Mouse (Mus musculus) limb, embryonic 14.5 days (tissue): ENCODE measurements at regions not wholly inside any gene's neighbourhood (a gene's known extent, or its start where the extent isn't known, plus 50 kb on each side); places are given as distances from the start of the nearest gene placed in this dataset.
A peak's percentile ranks its signal among the peaks of the same experiment; 100 is the strongest.

ENCODE experiments used
- ATAC-seq: fragments of 200-750 bp; cut with Nextera tagmentation; 2 replicates; pipeline ENCODE4 v1.8.0; 2017; ENCODE audit warnings: low read depth, moderate number of reproducible peaks, moderate TSS enrichment; ENCODE audit not compliant: low FRiP score
- DNase-seq: peaks from one replicate; pipeline ENCODE4 v3.0.0-alpha.2; 2015; ENCODE audit warnings: low spot score
- H3K27ac ChIP-seq: fragments of 300-500 bp; sonication (generic); replicated peaks from 2 replicates; pipeline ENCODE4 v1.5.1; 2014; ENCODE audit warnings: low read depth, mild to moderate bottlenecking, low read length, moderate library complexity, mixed read lengths
- H3K27me3 ChIP-seq: fragments of 300-500 bp; sonication (generic); 2 replicates; pipeline ENCODE4 v1.6.1; 2014; ENCODE audit warnings: low read length, mixed read lengths; ENCODE audit not compliant: control insufficient read depth, insufficient read depth
- H3K36me3 ChIP-seq: fragments of 300-500 bp; sonication (generic); 2 replicates; pipeline ENCODE4 v1.6.1; 2014; ENCODE audit warnings: mild to moderate bottlenecking, low read length, moderate library complexity, mixed read lengths; ENCODE audit not compliant: control insufficient read depth, insufficient read depth
- H3K4me1 ChIP-seq: fragments of 300-500 bp; sonication (generic); 2 replicates; pipeline ENCODE4 v1.6.1; 2014; ENCODE audit warnings: antibody characterized with exemption, low read length, mixed read lengths; ENCODE audit not compliant: control insufficient read depth, insufficient read depth
- H3K4me2 ChIP-seq: fragments of 300-500 bp; sonication (generic); replicated peaks from 2 replicates; pipeline ENCODE4 v1.6.1; 2014; ENCODE audit warnings: low read depth, mild to moderate bottlenecking, low read length, moderate library complexity; ENCODE audit not compliant: severe bottlenecking
- H3K4me3 ChIP-seq: fragments of 300-500 bp; sonication (generic); replicated peaks from 2 replicates; pipeline ENCODE4 v1.5.1; 2014; ENCODE audit warnings: low read length
- H3K9ac ChIP-seq: fragments of 300-500 bp; sonication (generic); 2 replicates; pipeline ENCODE4 v1.6.1; 2014; ENCODE audit warnings: mild to moderate bottlenecking, low read depth, low read length, moderate library complexity; ENCODE audit not compliant: severe bottlenecking
- H3K9me3 ChIP-seq: fragments of 300-500 bp; sonication (generic); 2 replicates; pipeline ENCODE4 v1.6.1; 2016; ENCODE audit warnings: low read length; ENCODE audit not compliant: control insufficient read depth
- POLR2A ChIP-seq: fragments of 200-500 bp; IDR thresholded peaks from 2 replicates; pipeline ENCODE4 v1.8.0; 2012; ENCODE audit warnings: inconsistent platforms, mild to moderate bottlenecking, moderate library complexity, borderline replicate concordance; ENCODE audit not compliant: insufficient read depth, insufficient read length; ENCODE audit errors: extremely low read depth
- WGBS: fragments of 180-500 bp; shearing (Covaris S2); extraction: QIAGEN DNeasy Blood & Tissue Kit; methylation state at CpG from one replicate; pipeline ENCODE4 v1.1.7; 2014; 5-methylcytosine and 5-hydroxymethylcytosine counted together

DNA sequence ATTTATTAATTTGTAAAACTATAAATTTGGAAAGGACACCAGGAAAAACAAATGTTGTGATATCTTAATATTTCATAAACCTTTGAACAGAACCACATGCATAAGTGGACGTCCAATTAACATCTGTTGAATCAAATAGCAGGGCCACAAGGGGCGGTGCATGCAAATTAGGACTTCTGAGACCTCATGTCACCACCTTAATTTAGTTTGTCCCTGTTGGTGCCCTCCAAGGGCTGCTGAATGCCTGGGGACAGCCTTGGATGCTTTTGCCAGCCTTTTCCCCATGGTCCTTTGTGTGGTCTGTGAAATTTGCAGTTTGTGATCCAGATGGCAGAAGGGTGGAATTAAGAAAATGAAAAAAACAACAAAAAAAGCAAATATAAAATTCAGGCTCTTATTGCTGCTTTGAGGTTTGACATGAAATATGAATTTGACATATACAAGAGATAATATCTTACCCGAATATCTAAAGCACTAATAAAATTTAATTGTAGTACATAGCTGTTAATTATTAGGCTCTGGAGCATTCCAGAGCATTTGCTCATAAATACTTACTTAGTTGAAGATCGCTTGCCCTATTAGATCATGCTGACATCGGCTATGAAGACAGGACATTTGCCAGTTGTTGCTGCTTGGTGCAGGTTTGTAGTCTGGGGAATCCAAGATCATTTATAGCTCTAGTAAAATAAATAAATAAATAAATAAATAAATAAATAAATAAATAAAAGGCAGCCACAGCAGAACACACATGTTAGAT lies 114.9 kb upstream of the Nectin3 start:
- WGBS: 36% methylated on average over 5 of the region's 5 CpGs
- Histone ChIP-seq H3K27me3 (no peaks in the 10 kb centered on the region), H3K4me1 (no peaks in the 10 kb centered on the region), H3K4me2 (no peak overlapping the region), H3K9ac (no peak overlapping the region), H3K36me3 (no peaks in the 10 kb centered on the region), H3K4me3 (no peak overlapping the region), H3K27ac (no peak overlapping the region), H3K9me3 (no peaks in the 10 kb centered on the region)
- DNase-seq (no peak), ATAC-seq (no peak)
- TF ChIP-seq POLR2A: no peak

DNA sequence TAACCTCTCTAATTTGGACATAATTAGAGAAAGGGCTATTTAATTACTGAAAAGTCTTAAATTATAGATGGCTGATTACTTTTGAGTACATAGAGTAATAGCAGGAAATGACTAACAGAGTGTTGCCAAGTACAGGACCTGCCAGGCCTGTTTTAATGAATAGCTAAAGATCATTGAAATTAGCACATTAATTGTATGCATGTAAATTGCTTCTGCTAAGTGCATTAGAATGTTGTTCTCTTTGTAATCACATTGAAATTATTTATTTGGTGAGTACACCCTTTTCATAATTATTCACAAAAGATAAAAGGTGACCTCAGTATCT lies 107.5 kb upstream of the Nectin3 start:
- no peak for DNase-seq
- H3K27ac ChIP-seq: no peak overlapping the region
- no peak overlapping the region for H3K4me2 ChIP-seq
- no peaks in the 10 kb centered on the region for H3K36me3 ChIP-seq
- no peaks in the 10 kb centered on the region for H3K4me1 ChIP-seq
- no peak overlapping the region for H3K4me3 ChIP-seq
- no peak for TF ChIP-seq POLR2A
- H3K27me3 ChIP-seq: no peaks in the 10 kb centered on the region
- H3K9ac ChIP-seq: no peak overlapping the region
- no peaks in the 10 kb centered on the region for H3K9me3 ChIP-seq
- no peak for ATAC-seq

DNA sequence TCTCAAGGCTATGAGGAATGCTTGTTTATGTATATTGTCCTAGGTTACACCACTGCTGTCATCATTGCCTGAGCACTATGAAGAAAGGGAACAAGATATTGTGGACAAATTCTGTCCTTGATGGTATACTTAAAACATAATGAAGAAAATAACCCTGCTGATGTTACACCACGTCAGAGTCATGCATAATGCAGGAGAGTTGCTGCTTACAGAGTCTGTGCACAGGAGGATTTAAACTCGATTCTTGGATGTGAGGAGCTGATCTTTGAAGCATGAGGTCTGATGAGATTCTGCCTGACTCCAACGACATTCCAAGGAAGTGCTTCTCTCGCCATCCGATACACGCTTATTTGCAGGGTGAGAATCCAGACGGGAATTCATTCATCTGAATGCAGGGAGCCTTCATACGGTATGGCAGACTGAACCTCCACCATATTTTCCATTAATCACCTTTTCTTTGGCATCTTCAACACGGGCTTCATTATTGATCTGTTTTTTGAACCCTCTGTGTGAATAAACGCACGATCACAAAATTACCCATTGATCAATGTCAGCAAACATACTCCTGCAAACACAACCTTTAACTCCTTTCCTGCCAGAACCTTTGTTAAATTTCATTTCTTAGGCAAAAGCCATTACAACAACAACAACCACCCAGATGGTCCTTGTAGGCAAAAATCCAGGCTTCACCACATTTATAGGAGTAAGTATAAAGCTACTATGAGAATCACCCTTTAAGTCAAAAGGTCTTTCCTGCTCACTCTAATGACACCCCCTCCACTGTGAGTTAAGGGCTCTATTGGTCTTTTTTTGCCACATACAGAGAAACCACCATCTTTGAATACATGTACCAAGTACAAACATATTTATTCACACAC lies 106.9 kb upstream of the Nectin3 start:
- ATAC-seq (no peak), DNase-seq (no peak)
- H3K36me3 ChIP-seq: no peaks in the 10 kb centered on the region
- H3K27me3 ChIP-seq: no peaks in the 10 kb centered on the region
- H3K9ac ChIP-seq: no peak overlapping the region
- WGBS: 67% methylated on average over 11 of the region's 11 CpGs
- no peak overlapping the region for H3K4me3 ChIP-seq
- H3K9me3 ChIP-seq: no peaks in the 10 kb centered on the region
- no peak overlapping the region for H3K27ac ChIP-seq
- TF ChIP-seq POLR2A: no peak
- H3K4me1 ChIP-seq: no peaks in the 10 kb centered on the region
- no peak overlapping the region for H3K4me2 ChIP-seq

GRCm38 (mm10) chr16:46592618-46593253 lies 94.4 kb upstream of the Nectin3 start:
- WGBS: 61% methylated on average over 8 of the region's 8 CpGs
- DNase-seq (peak; percentile 38), ATAC-seq (no peak)
- Histone ChIP-seq H3K4me3 (no peak overlapping the region), H3K4me1 (no peaks in the 10 kb centered on the region), H3K27me3 (no peaks in the 10 kb centered on the region), H3K36me3 (no peaks in the 10 kb centered on the region), H3K9me3 (no peaks in the 10 kb centered on the region), H3K27ac (no peak overlapping the region), H3K9ac (no peak overlapping the region), H3K4me2 (no peak overlapping the region)
- no peak for TF ChIP-seq POLR2A

DNA sequence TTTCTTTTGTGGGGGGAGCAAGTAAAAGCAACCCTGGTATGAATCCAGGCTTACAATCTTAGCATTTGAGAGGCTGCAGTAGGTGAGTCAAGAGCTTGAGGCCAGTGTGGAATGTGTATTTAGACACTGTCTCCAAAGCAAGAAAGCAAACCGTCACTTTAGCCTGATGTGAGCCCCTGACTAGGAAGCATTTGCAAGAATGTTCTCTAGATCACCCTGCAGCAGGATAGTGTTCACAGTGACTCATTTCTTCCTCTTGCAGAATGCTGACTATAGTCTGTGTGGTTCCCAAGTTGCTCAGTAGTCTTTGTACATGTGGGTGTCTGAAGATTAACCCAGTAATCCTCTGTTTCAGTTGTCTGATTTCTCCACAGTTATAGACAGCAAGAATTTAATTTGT lies 88.7 kb upstream of the Nectin3 start:
- Histone ChIP-seq H3K27ac (no peak overlapping the region), H3K4me2 (no peak overlapping the region), H3K36me3 (no peaks in the 10 kb centered on the region), H3K9me3 (no peaks in the 10 kb centered on the region), H3K9ac (no peak overlapping the region), H3K4me3 (no peak overlapping the region), H3K4me1 (no peaks in the 10 kb centered on the region), H3K27me3 (no peaks in the 10 kb centered on the region)
- no peak for ATAC-seq
- TF ChIP-seq POLR2A: no peak
- no peak for DNase-seq
- WGBS: 63% methylated on average over 1 of the region's 1 CpGs
